Mouse (Mus musculus) bone marrow, adult 2 months (tissue): ENCODE measurements around the gene Zfp692.

Experiments
- CTCF ChIP-seq: fragments of 200-500 bp; IDR thresholded peaks from 2 replicates; pipeline ENCODE4 v1.5.1; 2011; ENCODE audit warnings: low read length, control low read depth; ENCODE audit not compliant: control insufficient read depth, insufficient read depth
- POLR2A ChIP-seq: fragments of 200-500 bp; IDR thresholded peaks from 2 replicates; pipeline ENCODE4 v1.6.1; 2011; ENCODE audit warnings: low read depth, mild to moderate bottlenecking, control low read depth, low read length, borderline replicate concordance; ENCODE audit not compliant: control insufficient read depth

DNA sequence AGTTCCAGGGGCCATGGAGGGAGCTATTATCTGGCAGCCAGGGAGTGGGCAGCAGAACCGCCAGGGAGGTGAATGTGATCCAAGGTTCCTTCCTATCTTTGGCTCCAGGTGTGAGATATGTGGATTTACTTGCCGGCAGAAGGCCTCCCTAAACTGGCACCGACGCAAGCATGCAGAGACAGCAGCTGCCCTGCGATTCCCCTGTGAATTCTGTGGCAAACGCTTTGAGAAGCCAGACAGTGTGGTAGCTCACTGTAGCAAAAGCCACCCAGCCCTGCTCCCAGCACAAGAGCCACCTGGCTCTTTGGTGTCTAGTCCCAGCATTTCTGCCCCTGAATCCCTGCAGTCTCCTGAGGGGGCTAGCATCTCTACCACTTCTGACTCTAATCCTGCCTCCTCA, 7.2 kb downstream of the Zfp692 start:
- TF ChIP-seq CTCF = no peak
- no peak for TF ChIP-seq POLR2A
